Mouse (Mus musculus) olfactory bulb, adult 2 months (tissue): ENCODE data around the gene Olfr1537. TPM values are rescaled to one million over a fixed set of nuclear protein-coding genes. Genes with fewer than 3 reads are reported as not detected.

ENCODE experiments used
- H3K27ac ChIP-seq: fragments of 200-500 bp; 2 replicates; pipeline ENCODE4 v1.5.1; 2012; ENCODE audit warnings: low read depth, low read length; ENCODE audit not compliant: insufficient read depth
- H3K4me1 ChIP-seq: fragments of 200-500 bp; 2 replicates; pipeline ENCODE4 v1.6.1; 2012; ENCODE audit warnings: low read length; ENCODE audit not compliant: control insufficient read depth, insufficient read depth
- H3K4me3 ChIP-seq: fragments of 200-500 bp; 2 replicates; pipeline ENCODE4 v1.5.1; 2012; ENCODE audit warnings: mild to moderate bottlenecking, low read depth, low read length, moderate library complexity; ENCODE audit not compliant: insufficient read depth
- CTCF ChIP-seq: fragments of 200-500 bp; IDR thresholded peaks from 2 replicates; pipeline ENCODE4 v1.5.1; 2012; ENCODE audit warnings: low read depth, mild to moderate bottlenecking, low read length, moderate library complexity; ENCODE audit not compliant: insufficient read depth
- POLR2A ChIP-seq: fragments of 200-500 bp; IDR thresholded peaks from 2 replicates; pipeline ENCODE4 v1.6.1; 2012; ENCODE audit warnings: mild to moderate bottlenecking, low read depth, low read length, moderate library complexity; ENCODE audit not compliant: insufficient read depth
- WGBS: fragments of 180-500 bp; shearing (Covaris S2); methylation state at CpG from one replicate; pipeline ENCODE4 v1.1.7; 2018; 5-methylcytosine and 5-hydroxymethylcytosine counted together
- polyA plus RNA-seq: library from polyadenylated mRNA; stranded (reverse); fragments of >200 nt; gene quantifications from 2 replicates; pipeline ENCODE4 v1.2.4, GENCODE M21; 2012; ENCODE audit warnings: low replicate concordance; ENCODE audit not compliant: missing spikeins, insufficient read depth, insufficient read length

The Olfr1537 gene
- polyA plus RNA-seq = not detected in 2 replicates

DNA sequence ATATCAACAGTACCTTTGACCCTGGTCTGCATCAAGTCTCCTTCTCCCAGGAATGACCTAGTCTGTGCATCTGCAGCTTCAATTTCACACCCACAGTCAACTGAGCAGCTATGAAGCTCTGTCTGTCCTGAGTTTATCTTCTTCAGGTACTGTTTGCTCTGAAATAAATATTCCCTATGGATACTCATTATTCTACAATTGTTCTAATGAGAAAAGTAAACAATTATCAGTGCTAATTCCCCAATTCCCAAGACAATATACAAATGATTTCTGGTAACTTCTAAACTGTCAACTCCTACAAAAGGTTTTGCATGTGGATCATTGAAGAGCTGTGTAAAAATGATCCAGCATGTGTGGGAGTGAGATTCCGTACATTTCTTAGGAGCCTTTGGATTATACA, at the start of gene Olfr1537:
Gene Olfr1537, minus strand, starts transcription at position 101 of the 400 bp plus-strand sequence.
- Histone ChIP-seq H3K4me3 (no peak within 1 kb of the TSS), H3K27ac (no peak within 1 kb of the TSS), H3K4me1 (no peaks in the 10 kb centered on the region)
- WGBS = 72% methylated on average over 1 of the region's 1 CpGs
- TF ChIP-seq POLR2A (no peak), CTCF (no peak)

DNA sequence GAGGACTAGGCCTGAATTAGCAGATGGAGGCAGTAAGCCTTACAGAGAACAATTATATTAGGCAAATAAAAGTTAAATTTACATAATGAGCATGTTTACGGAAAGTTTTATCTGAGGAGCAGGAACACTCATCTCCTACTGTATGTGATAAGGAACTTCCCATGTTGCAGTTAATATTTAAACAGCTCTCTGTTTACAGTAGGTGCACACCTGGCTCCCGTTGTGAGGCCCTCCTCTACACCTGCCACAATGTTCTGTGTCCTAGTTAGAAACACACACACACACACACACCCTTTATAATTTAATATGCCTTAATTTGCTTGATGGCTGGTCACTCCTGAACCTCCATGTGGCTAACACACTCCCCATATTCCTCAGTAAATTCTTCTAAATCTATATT, 37.3 kb upstream of the Olfr1537 start:
- Histone ChIP-seq H3K4me1 (no peaks in the 10 kb centered on the region), H3K27ac (no peak overlapping the region), H3K4me3 (no peak overlapping the region)
- TF ChIP-seq POLR2A (no peak), CTCF (no peak)
- WGBS = 77% methylated on average over 2 of the region's 2 CpGs

DNA sequence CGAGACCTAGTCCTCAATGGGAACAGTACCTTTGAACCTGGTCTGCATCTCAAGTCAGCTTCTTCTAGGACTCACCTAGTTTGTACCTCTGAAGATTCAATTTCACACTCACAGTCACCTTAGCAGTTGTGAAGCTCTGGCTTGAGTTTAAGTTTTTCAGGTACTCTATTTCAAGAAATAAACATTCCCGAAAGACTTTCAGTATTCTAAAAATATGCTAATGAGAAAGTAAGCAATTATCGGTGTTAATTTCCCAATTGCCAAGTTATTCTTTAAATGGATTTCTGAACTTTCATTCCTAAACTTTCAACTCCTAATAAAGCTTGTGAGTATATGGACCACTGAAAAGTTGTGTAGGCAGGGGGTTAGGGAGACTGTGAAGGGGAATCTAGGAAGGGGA, 26.9 kb upstream of the Olfr1537 start, which contains the start of gene Olfr945:
Gene Olfr945, minus strand, starts transcription at position 101 of the 400 bp plus-strand sequence.
- TF ChIP-seq POLR2A (no peak), CTCF (no peak)
- no peaks in the 10 kb centered on the region for H3K4me1 ChIP-seq
- WGBS = 86% methylated on average over 3 of the region's 3 CpGs

DNA sequence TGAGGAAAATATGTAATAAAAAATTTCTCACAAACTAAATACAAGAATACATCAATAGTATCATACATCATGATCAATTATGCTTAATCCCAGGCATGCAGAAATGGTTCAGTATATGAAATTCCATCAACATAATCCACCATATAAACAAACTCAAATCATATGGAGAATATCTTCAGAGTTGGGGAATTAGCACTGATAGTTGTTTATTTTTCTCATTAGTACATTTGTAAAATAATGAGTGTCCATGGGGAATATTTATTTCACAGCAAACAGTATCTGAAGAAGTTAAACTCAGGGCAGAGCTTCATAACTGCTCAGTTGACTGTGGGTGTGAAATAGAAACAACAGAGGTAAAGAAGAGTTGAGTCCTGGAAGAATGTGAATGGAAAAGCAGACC, 48.2 kb downstream of the Olfr1537 start, which contains the start of gene Olfr944:
Gene Olfr944, plus strand, starts transcription at position 301 of the 400 bp plus-strand sequence.
- no peak for TF ChIP-seq POLR2A
- TF ChIP-seq CTCF = no peak

More for the DNA sequence above, 26.9 kb upstream of the Olfr1537 start, which contains the start of gene Olfr945:
- no peak within 1 kb of the TSS for H3K27ac ChIP-seq
- no peak within 1 kb of the TSS for H3K4me3 ChIP-seq

More for the DNA sequence above, 48.2 kb downstream of the Olfr1537 start, which contains the start of gene Olfr944:
- Histone ChIP-seq H3K4me1 (no peaks in the 10 kb centered on the region), H3K27ac (no peak within 1 kb of the TSS), H3K4me3 (no peak within 1 kb of the TSS)

Other genes starting within 250 kb of the Olfr1537 start
- gene Olfr146, start 226.6 kb downstream of the Olfr1537 start, polyA plus RNA-seq = not detected in 2 replicates
- not detected in 2 replicates for gene Olfr937, start 185.0 kb downstream of the Olfr1537 start, polyA plus RNA-seq
- not detected in 2 replicates for gene Olfr938, start 171.1 kb downstream of the Olfr1537 start, polyA plus RNA-seq
- gene Olfr27, start 121.9 kb downstream of the Olfr1537 start, polyA plus RNA-seq = not detected in 2 replicates
- gene Olfr943, start 83.7 kb downstream of the Olfr1537 start, polyA plus RNA-seq = not detected in 2 replicates
- not detected in 2 replicates for gene Olfr944, start 48.1 kb downstream of the Olfr1537 start, polyA plus RNA-seq
- not detected in 2 replicates for gene Olfr945, start 26.8 kb upstream of the Olfr1537 start, polyA plus RNA-seq
- not detected in 2 replicates for gene Olfr948, start 76.1 kb upstream of the Olfr1537 start, polyA plus RNA-seq
- gene Olfr951, start 137.4 kb upstream of the Olfr1537 start, polyA plus RNA-seq = not detected in 2 replicates
- gene Olfr952, start 177.2 kb upstream of the Olfr1537 start, polyA plus RNA-seq = not detected in 2 replicates
- not detected in 2 replicates for gene Olfr954, start 206.7 kb upstream of the Olfr1537 start, polyA plus RNA-seq
- gene Olfr955, start 221.9 kb upstream of the Olfr1537 start, polyA plus RNA-seq = not detected in 2 replicates
- not detected in 2 replicates for gene Olfr44, start 244.0 kb upstream of the Olfr1537 start, polyA plus RNA-seq